Mouse (Mus musculus) right cerebral cortex, postnatal 25 days (tissue): ENCODE measurements around the gene Trim2.
A peak's percentile ranks its signal among the peaks of the same experiment; 100 is the strongest.

Experiments used
- DNase-seq: peaks from one replicate; pipeline ENCODE4 v3.0.0; 2022

Trim2 gene

GRCm38 (mm10) chr3:84181717-84182116, 125.0 kb downstream of the Trim2 start:
- no peak for DNase-seq

GRCm38 (mm10) chr3:84181102-84181501, 125.6 kb downstream of the Trim2 start:
- no peak for DNase-seq

- no peak for DNase-seq
Measured at GRCm38 (mm10) chr3:84180304-84180703, 126.4 kb downstream of the Trim2 start.

- no peak for DNase-seq
Measured at GRCm38 (mm10) chr3:84177834-84178233, 128.8 kb downstream of the Trim2 start.

- peak; percentile 62 for DNase-seq
Measured at GRCm38 (mm10) chr3:84175337-84176315, 131.1 kb downstream of the Trim2 start.

- DNase-seq, result no peak
Measured at GRCm38 (mm10) chr3:84173581-84174154, 133.0 kb downstream of the Trim2 start, which contains the start of gene Gm6525. Gene Gm6525, plus strand, starts transcription at chr3:84174104.

GRCm38 (mm10) chr3:84172406-84172805, 134.3 kb downstream of the Trim2 start:
- no peak for DNase-seq

- DNase-seq, result no peak
Measured at GRCm38 (mm10) chr3:84169393-84170005, 137.2 kb downstream of the Trim2 start.

- DNase-seq, result no peak
Measured at GRCm38 (mm10) chr3:84168943-84169342, 137.7 kb downstream of the Trim2 start.

- DNase-seq, result no peak
Measured at GRCm38 (mm10) chr3:84166073-84166472, 140.6 kb downstream of the Trim2 start.

- no peak for DNase-seq
Measured at GRCm38 (mm10) chr3:84165391-84165790, 141.3 kb downstream of the Trim2 start.

- DNase-seq, result no peak
Measured at GRCm38 (mm10) chr3:84157559-84158350, 148.9 kb downstream of the Trim2 start.

- no peak for DNase-seq
Measured at GRCm38 (mm10) chr3:84157011-84157410, 149.7 kb downstream of the Trim2 start.

GRCm38 (mm10) chr3:84156105-84156504, 150.6 kb downstream of the Trim2 start:
- no peak for DNase-seq

- peak; percentile 92 for DNase-seq
Measured at GRCm38 (mm10) chr3:84155558-84156006, 151.1 kb downstream of the Trim2 start, which contains the start of gene Mnd1. Gene Mnd1, minus strand, starts transcription at chr3:84155786.

GRCm38 (mm10) chr3:84155146-84155545, 151.5 kb downstream of the Trim2 start:
- DNase-seq, result no peak

GRCm38 (mm10) chr3:84154721-84155141, 151.9 kb downstream of the Trim2 start:
- DNase-seq, result no peak

- DNase-seq, result no peak
Measured at GRCm38 (mm10) chr3:84149831-84150230, 156.8 kb downstream of the Trim2 start.

GRCm38 (mm10) chr3:84140947-84141346, 165.7 kb downstream of the Trim2 start:
- DNase-seq, result no peak

- DNase-seq, result no peak
Measured at GRCm38 (mm10) chr3:84136509-84136908, 170.2 kb downstream of the Trim2 start.

- no peak for DNase-seq
Measured at GRCm38 (mm10) chr3:84135933-84136332, 170.7 kb downstream of the Trim2 start.

GRCm38 (mm10) chr3:84135387-84135786, 171.3 kb downstream of the Trim2 start:
- DNase-seq, result no peak

- no peak for DNase-seq
Measured at GRCm38 (mm10) chr3:84131369-84131768, 175.3 kb downstream of the Trim2 start.
